In the genomic region with DNA sequence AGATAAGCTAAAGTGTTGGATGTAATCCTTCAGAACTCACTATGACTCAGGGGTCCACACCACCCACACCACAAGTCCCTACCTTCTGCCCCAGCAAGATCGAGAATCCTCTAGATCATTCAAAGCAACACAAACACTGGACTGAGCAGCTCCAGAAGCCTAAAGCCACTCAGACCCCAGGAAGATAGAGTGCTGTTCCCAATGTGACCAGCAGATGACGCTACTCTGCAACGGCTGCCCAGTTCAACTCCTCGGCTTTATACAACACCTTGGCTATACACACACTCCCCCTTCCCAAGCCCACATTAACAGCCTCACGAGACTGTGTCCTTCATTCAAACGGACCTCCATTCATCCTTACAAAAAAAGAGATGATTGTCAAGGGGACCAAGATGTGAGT, we compare ENCODE assay signal across 8 mouse cellular contexts. TPM values are rescaled to one million over a fixed set of nuclear protein-coding genes. Genes with fewer than 3 reads are reported as not detected.
DNase-seq lines count a peak whose midpoint lies in the region; ATAC-seq lines count a peak whose summit lies in the region.

No protein-coding gene starts in this region.

- peak; percentile 79 for ATAC-seq in megakaryocyte progenitor cell, adult 5-6 weeks (replicated peaks; ENCODE audit: poor library complexity)

- intact Hi-C loops in left cerebral cortex, postnatal 36 days (cut with DNase I): no loop called here

- peak; percentile 56 to 87 for DNase-seq in adrenal gland, adult (ENCODE audit: inconsistent age in 2 of 2, low spot score in 1 of 2)
- no peak for DNase-seq in adrenal gland, adult 8-10 months
- peak; percentile 53 to 61 for DNase-seq in left cerebral cortex, adult 18-20 months (ENCODE audit: low spot score in 2 of 2)
- no peak for DNase-seq in left cerebral cortex, postnatal 36 days (ENCODE audit: low spot score in 2 of 2)
- DNase-seq in adrenal gland, postnatal 10 days: peak; percentile 81
- DNase-seq in induced T-regulatory cell, adult 2 months (ENCODE audit: low read depth): peak; percentile 20
- DNase-seq in neural tube, embryonic 10.5 days (ENCODE audit: extremely low spot score, low spot score): no peak

RNA-seq across cellular contexts. Expression of a gene that starts 8.2 kb away (rescaled TPM):
- 10 to 100 TPM; 55.0 to 89.1 (median 73.7) TPM for total RNA-seq in adrenal gland, adult 8-10 months (2022)
- 100 to 1,000 TPM; 358 to 362 TPM for total RNA-seq in left cerebral cortex, adult 18-20 months (2021)
- total RNA-seq in left cerebral cortex, postnatal 36 days (2021): 100 to 1,000 TPM; 362 to 401 TPM
- 10 to 100 TPM; 78.7 to 79.4 TPM for total RNA-seq in adrenal gland, postnatal 10 days (2021)
- total RNA-seq in megakaryocyte progenitor cell, adult 5-6 weeks (2015): 5.1 and 8.7 TPM in 2 replicates
- 6.8 and 10.4 TPM in 2 replicates for total RNA-seq in megakaryocyte progenitor cell, adult 5-6 weeks (2017)

RNA-seq across cellular contexts. Expression of a gene that starts 20.1 kb away (rescaled TPM):
- total RNA-seq in adrenal gland, adult 8-10 months (2022): 10 to 100 TPM; 28.1 to 44.4 (median 34.4) TPM
- under 1 TPM; 0.19 to 0.42 TPM for total RNA-seq in left cerebral cortex, adult 18-20 months (2021)
- total RNA-seq in left cerebral cortex, postnatal 36 days (2021): under 1 TPM; 0.25 to 0.34 TPM
- 10 to 100 TPM; 16.0 to 21.7 TPM for total RNA-seq in adrenal gland, postnatal 10 days (2021)
- total RNA-seq in megakaryocyte progenitor cell, adult 5-6 weeks (2015): 3.3 and 3.5 TPM in 2 replicates
- 5.6 and 6.8 TPM in 2 replicates for total RNA-seq in megakaryocyte progenitor cell, adult 5-6 weeks (2017)

RNA-seq across cellular contexts. Expression of a gene that starts 39.4 kb away (rescaled TPM):
- total RNA-seq in adrenal gland, adult 8-10 months (2022): 100 to 1,000 TPM in 2 of 4 experiments, 10 to 100 TPM in 2; 48.6 to 131 (median 88.7) TPM
- total RNA-seq in left cerebral cortex, adult 18-20 months (2021): 1 to 10 TPM; 2.2 to 2.9 TPM
- total RNA-seq in left cerebral cortex, postnatal 36 days (2021): 1 to 10 TPM; 1.3 to 1.4 TPM
- total RNA-seq in adrenal gland, postnatal 10 days (2021): 10 to 100 TPM; 40.4 to 51.1 TPM
- total RNA-seq in megakaryocyte progenitor cell, adult 5-6 weeks (2015): 2.8 and 3.3 TPM in 2 replicates
- 3.5 and 4.0 TPM in 2 replicates for total RNA-seq in megakaryocyte progenitor cell, adult 5-6 weeks (2017)

RNA-seq across cellular contexts. Expression of a gene that starts 57.9 kb away (rescaled TPM):
- total RNA-seq in adrenal gland, adult 8-10 months (2022): 10 to 100 TPM; 62.0 to 95.7 (median 82.8) TPM
- total RNA-seq in left cerebral cortex, adult 18-20 months (2021): 10 to 100 TPM; 60.7 to 70.5 TPM
- total RNA-seq in left cerebral cortex, postnatal 36 days (2021): 10 to 100 TPM; 60.9 to 67.5 TPM
- total RNA-seq in adrenal gland, postnatal 10 days (2021): 100 to 1,000 TPM in 1 of 2 experiments, 10 to 100 TPM in 1; 93.1 to 104 TPM
- total RNA-seq in megakaryocyte progenitor cell, adult 5-6 weeks (2015): 15.5 and 20.7 TPM in 2 replicates
- total RNA-seq in megakaryocyte progenitor cell, adult 5-6 weeks (2017): 18.9 and 20.6 TPM in 2 replicates

Comparison
In these comparisons a context has a peak if more than half of its experiments do, and no peak if none do; other contexts are left out.
1. DNase-seq: peak in adrenal gland, adult (2 of 2), left cerebral cortex, adult 18-20 months (2 of 2), adrenal gland, postnatal 10 days (single experiment) and induced T-regulatory cell, adult 2 months (single experiment); none in adrenal gland, adult 8-10 months (single experiment), left cerebral cortex, postnatal 36 days (0 of 2) and neural tube, embryonic 10.5 days (single experiment).
2. RNA of a gene that starts 8.2 kb away (total RNA-seq): 362 to 401 TPM in left cerebral cortex, postnatal 36 days, 358 to 362 TPM in left cerebral cortex, adult 18-20 months, 78.7 to 79.4 TPM in adrenal gland, postnatal 10 days and 55.0 to 89.1 TPM in adrenal gland, adult 8-10 months; 5.1 to 10.4 TPM in megakaryocyte progenitor cell, adult 5-6 weeks; every median in the first group is over 4 times any median in the second.
3. RNA of a gene that starts 39.4 kb away (total RNA-seq): 48.6 to 131 TPM in adrenal gland, adult 8-10 months and 40.4 to 51.1 TPM in adrenal gland, postnatal 10 days; 2.8 to 4.0 TPM in megakaryocyte progenitor cell, adult 5-6 weeks, 2.2 to 2.9 TPM in left cerebral cortex, adult 18-20 months and 1.3 to 1.4 TPM in left cerebral cortex, postnatal 36 days; every median in the first group is over 4 times any median in the second.